Mouse (Mus musculus): ENCODE measurements at regions not wholly inside any gene's neighbourhood (a gene's known extent, or its start where the extent isn't known, plus 50 kb on each side); places are given as distances from the start of the nearest gene placed in this dataset.

GRCm38 (mm10) chr5:29142957-29143356 lies 52.8 kb upstream of the Rnf32 start:
- no peak for DNase-seq

GRCm38 (mm10) chr5:29142502-29142901 lies 53.3 kb upstream of the Rnf32 start:
- no peak for DNase-seq

- no peak for DNase-seq
These were observed 58.3 kb upstream of the Rnf32 start for GRCm38 (mm10) chr5:29137481-29137880.

GRCm38 (mm10) chr5:29132261-29132660 lies 63.5 kb upstream of the Rnf32 start:
- no peak for DNase-seq

- DNase-seq, result no peak
These were observed 64.0 kb upstream of the Rnf32 start for GRCm38 (mm10) chr5:29131762-29132161.

GRCm38 (mm10) chr5:29129724-29130123 lies 66.1 kb upstream of the Rnf32 start:
- no peak for DNase-seq

- DNase-seq, result no peak
These were observed 78.8 kb upstream of the Rnf32 start for GRCm38 (mm10) chr5:29116942-29117341.

- DNase-seq, result no peak
These were observed 83.3 kb upstream of the Rnf32 start for GRCm38 (mm10) chr5:29112531-29112930.

GRCm38 (mm10) chr5:29107276-29107675 lies 88.5 kb upstream of the Rnf32 start:
- no peak for DNase-seq

- DNase-seq, result no peak
These were observed 112.5 kb upstream of the Rnf32 start for GRCm38 (mm10) chr5:29083288-29083687.

GRCm38 (mm10) chr5:29054393-29054792 lies 141.4 kb upstream of the Rnf32 start:
- no peak for DNase-seq

- DNase-seq, result peak; percentile 31
These were observed 159.2 kb upstream of the Rnf32 start for GRCm38 (mm10) chr5:29036636-29037035.

GRCm38 (mm10) chr5:29033462-29033997 lies 162.3 kb upstream of the Rnf32 start:
- DNase-seq, result no peak

- DNase-seq, result no peak
These were observed 165.3 kb upstream of the Rnf32 start for GRCm38 (mm10) chr5:29030525-29030924.

GRCm38 (mm10) chr5:29029957-29030356 lies 165.8 kb upstream of the Rnf32 start:
- DNase-seq, result no peak

GRCm38 (mm10) chr5:29025045-29025444 lies 170.7 kb upstream of the Rnf32 start:
- DNase-seq, result no peak

GRCm38 (mm10) chr5:28992796-28993195 lies 203.0 kb upstream of the Rnf32 start:
- no peak for DNase-seq

GRCm38 (mm10) chr5:28979932-28980331 lies 215.9 kb upstream of the Rnf32 start:
- no peak for DNase-seq

- no peak for DNase-seq
These were observed 225.4 kb upstream of the Rnf32 start for GRCm38 (mm10) chr5:28970404-28970803.

- peak; percentile 22 for DNase-seq
These were observed 240.8 kb upstream of the Rnf32 start for GRCm38 (mm10) chr5:28955036-28955435.

GRCm38 (mm10) chr5:28947465-28947864 lies 248.3 kb upstream of the Rnf32 start:
- no peak for DNase-seq

- no peak for DNase-seq
These were observed 252.0 kb upstream of the Rnf32 start for GRCm38 (mm10) chr5:28943571-28944316.

GRCm38 (mm10) chr5:28940972-28941371 lies 254.8 kb upstream of the Rnf32 start:
- no peak for DNase-seq

GRCm38 (mm10) chr5:28919296-28920063 lies 276.3 kb upstream of the Rnf32 start:
- no peak for DNase-seq
